Mouse (Mus musculus) spleen, postnatal 36 days (tissue): ENCODE results near the gene Kpna3.
A peak's percentile ranks its signal among the peaks of the same experiment; 100 is the strongest.

Source experiments
- DNase-seq, 2 experiments: peaks; one replicate each; pipeline ENCODE4 v3.0.0; 2022; ENCODE audit warnings: low spot score in 2 of 2, mixed read lengths in 1 of 2

Gene Kpna3

DNA sequence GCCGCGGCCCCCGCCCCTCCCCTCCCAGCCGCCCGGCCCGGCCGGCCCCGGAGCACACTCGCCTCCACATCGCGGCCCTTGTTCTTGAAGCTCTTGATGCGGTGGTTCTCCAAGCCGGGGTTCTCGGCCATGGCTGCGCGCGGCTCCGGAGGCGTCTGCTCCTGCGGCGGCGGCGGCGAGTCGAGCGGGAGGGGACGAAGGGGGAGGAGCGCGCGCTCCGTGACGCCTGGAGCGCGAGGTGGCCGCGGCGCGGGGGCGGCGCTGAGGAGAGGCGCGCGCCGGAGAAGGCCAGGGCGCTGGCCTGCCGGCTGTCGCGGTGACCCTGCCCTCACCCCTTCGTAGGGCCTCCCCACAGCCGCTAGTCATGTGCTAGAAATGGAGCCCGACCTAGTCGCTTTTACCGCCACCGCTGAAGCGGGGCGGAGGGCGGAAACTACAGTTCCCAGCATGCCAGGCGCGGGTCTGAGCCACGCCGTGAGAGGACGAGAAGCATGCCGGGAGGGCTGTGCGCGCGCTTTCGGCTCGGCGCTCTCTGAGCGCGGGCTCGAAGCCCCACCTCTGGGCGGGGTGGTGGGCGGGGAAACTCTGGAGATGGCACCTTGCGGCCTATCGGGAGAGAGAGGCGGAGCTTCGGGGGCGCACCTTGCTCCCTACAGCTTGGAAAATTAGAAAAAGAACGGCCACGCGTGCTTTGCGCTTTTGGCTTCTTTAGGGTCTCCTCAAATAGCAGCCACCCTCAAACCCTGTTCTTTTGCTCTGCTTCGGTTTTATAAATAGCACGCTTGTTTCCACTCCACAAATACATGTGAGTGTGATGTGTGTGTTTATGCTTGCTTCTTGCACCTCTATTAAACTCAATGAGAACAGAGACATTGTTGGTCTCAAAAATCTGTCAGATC lies at the start of gene Kpna3:
Gene Kpna3 (minus strand): TSS at position 214 of the 899 bp plus-strand sequence.
- peak; percentile 97 to 98 for DNase-seq

- no peak for DNase-seq
Measured at GRCm38 (mm10) chr14:61460365-61460764, 20.7 kb upstream of the Kpna3 start.

- DNase-seq, result no peak
Measured at GRCm38 (mm10) chr14:61457468-61457867, 17.8 kb upstream of the Kpna3 start.

- no peak for DNase-seq
Measured at GRCm38 (mm10) chr14:61455571-61455970, 15.9 kb upstream of the Kpna3 start.

- DNase-seq, result no peak
Measured at GRCm38 (mm10) chr14:61453032-61453431, 13.4 kb upstream of the Kpna3 start.

- no peak for DNase-seq
Measured at GRCm38 (mm10) chr14:61452481-61452880, 12.8 kb upstream of the Kpna3 start.

DNA sequence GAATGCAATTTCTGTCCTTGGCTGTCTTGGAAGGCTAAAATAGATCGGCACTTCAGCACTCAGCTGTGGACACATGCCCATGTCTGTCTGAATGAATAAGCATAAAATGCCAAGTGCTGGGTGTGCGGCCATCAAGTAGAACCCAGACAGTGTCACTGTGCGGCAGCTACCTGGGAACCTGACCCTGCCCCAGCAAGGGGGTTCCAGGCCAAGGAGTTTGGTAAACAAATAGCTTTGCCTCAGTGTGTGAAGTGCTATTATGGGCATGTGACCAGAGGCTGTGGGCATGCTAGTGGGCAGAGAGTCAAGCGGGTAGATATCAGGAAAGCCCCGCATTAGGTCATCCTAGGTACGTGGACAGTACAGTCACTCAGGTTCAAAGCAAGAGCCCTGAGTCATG lies 8.1 kb upstream of the Kpna3 start:
- DNase-seq, result no peak

GRCm38 (mm10) chr14:61439141-61439660 lies 473 bp downstream of the Kpna3 start:
- peak; percentile 35 to 48 for DNase-seq

GRCm38 (mm10) chr14:61438171-61438945 lies 1.3 kb downstream of the Kpna3 start:
- DNase-seq, result peak in 1 of 2 experiments; percentile 10

DNA sequence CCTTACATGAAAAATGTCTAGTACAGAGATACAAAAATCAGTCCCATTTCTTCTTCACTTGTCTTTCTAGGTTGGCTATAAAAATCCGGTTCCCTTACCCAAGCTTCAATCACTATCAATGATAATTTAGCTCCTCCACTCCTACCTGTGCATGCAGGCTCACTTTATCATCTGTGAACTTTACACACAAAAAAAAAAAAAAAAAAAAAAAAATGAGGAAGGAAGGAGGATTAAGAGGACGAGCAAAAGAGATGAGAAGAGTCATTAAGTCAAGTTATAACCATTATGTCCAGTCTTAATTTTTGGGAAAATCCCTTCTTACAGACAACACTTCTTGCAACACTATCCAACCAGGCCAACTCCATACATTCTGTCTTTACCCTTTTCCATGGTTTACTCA lies 2.8 kb downstream of the Kpna3 start:
- DNase-seq, result no peak

- DNase-seq, result no peak
Measured at GRCm38 (mm10) chr14:61428126-61428787, 11.4 kb downstream of the Kpna3 start.

GRCm38 (mm10) chr14:61427095-61427494 lies 12.6 kb downstream of the Kpna3 start:
- DNase-seq, result peak; percentile 26 to 34

DNA sequence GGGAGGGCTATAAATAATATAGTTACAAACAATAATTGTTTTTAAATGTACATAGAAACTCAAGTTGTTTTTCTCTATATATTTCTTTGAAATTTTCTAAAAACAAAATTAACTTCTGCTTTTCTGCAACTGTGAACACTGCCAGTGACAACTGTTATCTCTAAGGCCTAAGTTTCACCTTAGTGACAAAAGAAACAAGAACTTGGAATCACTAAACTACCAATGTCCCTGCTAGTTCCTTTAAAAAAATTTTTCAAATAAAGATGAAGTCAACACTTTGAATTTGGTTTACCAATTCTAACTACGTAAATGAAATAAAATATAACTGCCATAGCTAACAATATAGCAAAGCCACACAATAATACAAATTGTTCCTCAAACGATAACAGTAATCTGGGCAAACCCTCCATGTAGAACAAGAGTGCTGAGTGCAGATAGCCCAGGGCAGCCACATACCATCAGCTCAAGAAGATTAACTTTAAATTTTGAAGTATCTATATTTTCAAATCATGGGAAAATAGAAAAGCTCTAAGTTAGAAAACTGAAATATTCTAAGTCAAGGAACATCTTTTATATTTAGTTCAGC lies 14.5 kb downstream of the Kpna3 start:
- no peak for DNase-seq

GRCm38 (mm10) chr14:61415719-61416118 lies 24.0 kb downstream of the Kpna3 start:
- DNase-seq, result no peak

- no peak for DNase-seq
Measured at GRCm38 (mm10) chr14:61415311-61415710, 24.4 kb downstream of the Kpna3 start.

GRCm38 (mm10) chr14:61414808-61415207 lies 24.9 kb downstream of the Kpna3 start:
- DNase-seq, result no peak

DNA sequence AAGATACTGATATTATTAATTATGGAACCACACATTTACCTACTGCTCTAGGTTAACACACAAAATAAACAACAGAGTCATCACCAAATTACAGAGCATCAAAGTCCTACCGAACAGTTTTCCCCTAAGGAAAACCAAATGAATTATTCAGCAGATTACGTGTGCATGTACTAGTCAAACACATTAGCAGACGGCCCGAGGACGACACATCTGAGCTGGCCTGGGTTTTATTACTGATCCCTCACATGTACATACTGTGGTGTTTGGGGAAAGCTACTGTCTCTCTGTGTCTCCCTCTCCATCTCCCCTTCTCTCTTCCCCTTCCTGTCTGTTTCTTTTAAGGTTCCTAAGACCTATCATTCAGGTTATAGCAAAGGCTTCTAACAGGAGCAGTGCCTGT lies 25.5 kb downstream of the Kpna3 start:
- no peak for DNase-seq

GRCm38 (mm10) chr14:61413686-61414085 lies 26.0 kb downstream of the Kpna3 start:
- DNase-seq, result no peak

DNA sequence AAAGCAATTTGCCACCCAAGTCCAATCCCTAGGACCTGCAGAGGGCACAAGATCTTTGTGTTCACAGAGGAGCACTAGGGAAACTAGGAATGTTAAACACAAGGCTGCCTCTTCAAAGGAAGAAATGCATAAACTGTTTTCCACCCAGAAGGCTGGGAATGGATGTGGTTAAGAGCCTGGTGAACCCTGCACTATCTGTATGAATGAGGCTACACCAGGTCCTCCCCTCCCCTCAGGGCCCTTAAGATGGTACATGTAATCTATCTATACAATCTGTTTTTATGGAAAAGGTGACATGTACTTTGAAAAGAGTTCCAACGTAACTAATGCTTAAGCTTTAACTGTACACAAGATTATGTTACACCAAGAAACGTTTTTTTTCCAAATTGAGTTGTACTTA lies 29.7 kb downstream of the Kpna3 start:
- DNase-seq, result no peak

DNA sequence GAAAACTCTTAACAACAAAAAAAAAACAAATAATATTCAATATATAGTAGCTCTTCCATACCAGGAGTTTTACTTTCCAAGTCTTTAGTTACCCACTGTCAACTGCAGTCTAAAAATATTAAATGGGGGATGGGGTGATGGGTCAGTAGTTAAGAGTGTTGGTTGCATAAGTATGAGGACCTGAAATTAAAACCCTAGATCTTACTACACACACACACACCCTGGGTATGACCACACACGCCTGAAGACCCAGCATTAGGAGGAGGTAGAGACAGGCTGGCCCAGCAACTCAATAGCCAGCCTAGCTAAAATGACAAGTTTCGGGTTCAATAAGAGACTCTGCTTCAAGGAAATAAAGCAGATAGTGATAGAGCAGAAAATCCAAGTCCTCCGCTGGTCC lies 32.6 kb downstream of the Kpna3 start:
- DNase-seq, result no peak

DNA sequence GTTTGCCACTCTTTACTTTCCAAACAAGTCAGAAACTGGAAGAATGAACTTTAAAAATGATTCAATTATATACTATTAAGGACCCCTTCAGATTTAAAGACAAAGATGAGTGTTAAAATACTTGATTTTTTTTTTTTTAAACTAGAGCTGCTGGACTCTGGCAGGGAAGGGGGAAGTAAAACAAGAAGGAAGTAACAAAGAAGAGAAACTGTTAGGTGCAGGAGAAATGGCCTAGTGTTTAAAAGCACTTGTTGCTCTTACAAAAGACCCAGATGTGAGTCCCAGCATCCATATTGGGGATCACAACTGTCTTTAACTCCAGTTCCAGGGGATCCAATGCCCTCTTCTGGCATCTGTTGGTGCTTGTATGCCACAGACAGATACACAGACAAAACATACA lies 33.9 kb downstream of the Kpna3 start:
- peak in 1 of 2 experiments; percentile 21 for DNase-seq

GRCm38 (mm10) chr14:61404941-61405340 lies 34.7 kb downstream of the Kpna3 start:
- no peak for DNase-seq
